Mouse (Mus musculus) C2C12 (cell line): ENCODE results near the gene Slc28a3. TPM values are rescaled to one million over a fixed set of nuclear protein-coding genes. Genes with fewer than 3 reads are reported as not detected.

Experiments
- H3K27me3 ChIP-seq: one replicate; pipeline ENCODE4 v1.6.1; 2011; ENCODE audit not compliant: control insufficient read depth, insufficient read depth, insufficient read length
- H3K36me3 ChIP-seq: one replicate; pipeline ENCODE4 v1.6.1; 2011; ENCODE audit not compliant: control insufficient read depth, insufficient read depth
- H3K4me3 ChIP-seq: one replicate; pipeline ENCODE4 v1.5.1; 2011; ENCODE audit warnings: mild to moderate bottlenecking, control low read depth; ENCODE audit not compliant: poor library complexity, insufficient read depth, severe bottlenecking
- H3K79me2 ChIP-seq: one replicate; pipeline ENCODE4 v1.6.1; 2011; ENCODE audit not compliant: control insufficient read depth, insufficient read depth
- H3K79me3 ChIP-seq: one replicate; pipeline ENCODE4 v1.6.1; 2011; ENCODE audit warnings: low read depth, control low read depth
- H3ac ChIP-seq: one replicate; pipeline ENCODE3; 2011; ENCODE audit warnings: low read depth; ENCODE audit not compliant: control insufficient read depth, insufficient read length
- CEBPB ChIP-seq: IDR thresholded peaks from one replicate; pipeline ENCODE4 v1.6.1; 2011; ENCODE audit warnings: low read depth, mild to moderate bottlenecking, control low read depth, moderate library complexity
- CTCF ChIP-seq: IDR thresholded peaks from one replicate; pipeline ENCODE4 v1.5.1; 2011; ENCODE audit not compliant: control insufficient read depth, insufficient read depth, insufficient read length
- FOSL1 ChIP-seq: IDR thresholded peaks from one replicate; pipeline ENCODE4 v1.8.0; 2011; ENCODE audit warnings: mild to moderate bottlenecking, low read length; ENCODE audit not compliant: poor library complexity, insufficient read depth, severe bottlenecking
- MAX ChIP-seq: IDR thresholded peaks from one replicate; pipeline ENCODE4 v1.6.1; 2011; ENCODE audit warnings: mild to moderate bottlenecking, control low read depth
- MYOD1 ChIP-seq: IDR thresholded peaks from one replicate; pipeline ENCODE4 v1.6.1; 2011; ENCODE audit warnings: low read depth; ENCODE audit not compliant: control insufficient read depth, insufficient read length
- MYOG ChIP-seq: IDR thresholded peaks from one replicate; pipeline ENCODE4 v1.6.1; 2011; ENCODE audit not compliant: control insufficient read depth, insufficient read length; ENCODE audit errors: extremely low read depth
- USF1 ChIP-seq: IDR thresholded peaks from one replicate; pipeline ENCODE4 v1.6.1; 2011; ENCODE audit warnings: low read depth, mild to moderate bottlenecking, control low read depth, moderate library complexity
- polyA plus RNA-seq: library from polyadenylated mRNA; unstranded; fragments of >200 nt; fragmentation: generic; extraction: Trizol; gene quantifications from one replicate; pipeline ENCODE4 v1.2.1, GENCODE M21; 2012; ENCODE audit warnings: missing spikeins

The Slc28a3 gene
- polyA plus RNA-seq, 1 experiment = not detected

DNA sequence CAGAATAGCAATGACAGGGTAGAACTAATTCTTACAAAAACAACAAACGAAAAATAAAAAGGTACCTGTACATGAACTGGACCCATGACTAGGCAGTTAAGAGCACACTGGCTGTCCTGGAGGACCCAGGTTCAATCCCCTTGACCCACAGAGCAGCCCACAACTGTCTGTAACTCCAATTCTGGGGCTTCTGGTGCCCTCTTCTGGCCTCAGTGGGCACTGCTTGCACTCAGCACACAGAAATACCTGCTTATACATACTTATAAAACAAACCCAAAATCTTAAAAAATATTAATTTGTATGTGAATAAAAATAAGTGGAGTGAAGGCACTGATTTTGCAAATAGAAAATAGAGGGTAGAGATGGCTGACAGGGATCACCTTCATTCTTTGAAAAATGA is 54.7 kb downstream of the Slc28a3 start:
- H3K4me3 ChIP-seq = no peak overlapping the region
- no peak overlapping the region for H3ac ChIP-seq
- H3K36me3 ChIP-seq = no peaks in the 10 kb centered on the region
- peaks cover 33% of the 10 kb centered on the region for H3K27me3 ChIP-seq
- TF ChIP-seq USF1 (no peak), CTCF (peak; percentile 28)
- H3K79me3 ChIP-seq = no peaks in the 10 kb centered on the region
- H3K79me2 ChIP-seq = no peaks in the 10 kb centered on the region

DNA sequence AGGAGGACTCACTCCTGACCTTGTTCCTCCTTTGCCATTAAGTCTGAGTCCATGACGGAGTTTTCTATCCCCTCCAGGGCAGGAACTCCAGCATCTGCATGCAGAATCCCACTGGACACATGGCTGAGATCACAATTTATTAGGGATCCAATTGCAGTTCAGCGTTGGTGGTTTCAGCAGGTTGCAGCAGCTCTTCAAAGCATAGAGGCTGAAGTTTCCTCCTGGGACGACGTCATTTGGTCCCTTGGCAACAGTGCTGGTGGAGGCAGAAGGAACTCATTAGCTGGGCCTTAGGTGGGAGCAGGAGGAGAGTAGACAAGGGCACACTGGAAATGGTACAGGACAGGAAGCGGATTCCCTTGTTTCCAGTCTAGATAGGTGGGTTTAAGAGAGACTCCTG is 55.1 kb downstream of the Slc28a3 start:
- no peak overlapping the region for H3K4me3 ChIP-seq
- H3ac ChIP-seq = no peak overlapping the region
- H3K27me3 ChIP-seq = peaks cover 29% of the 10 kb centered on the region
- H3K79me2 ChIP-seq = no peaks in the 10 kb centered on the region
- H3K79me3 ChIP-seq = no peaks in the 10 kb centered on the region
- no peak for TF ChIP-seq CEBPB
- no peak for TF ChIP-seq FOSL1
- no peak for TF ChIP-seq CTCF
- no peak for TF ChIP-seq MAX
- no peak for TF ChIP-seq MYOG
- no peak for TF ChIP-seq USF1
- no peak for TF ChIP-seq MYOD1
- no peaks in the 10 kb centered on the region for H3K36me3 ChIP-seq

- Histone ChIP-seq H3K27me3 (peaks cover under 1% of the 10 kb centered on the region), H3K79me2 (no peaks in the 10 kb centered on the region), H3ac (no peak overlapping the region), H3K4me3 (no peak overlapping the region), H3K79me3 (no peaks in the 10 kb centered on the region), H3K36me3 (no peaks in the 10 kb centered on the region)
- TF ChIP-seq USF1 (no peak), FOSL1 (no peak), CTCF (no peak), CEBPB (no peak), MAX (no peak), MYOG (no peak), MYOD1 (no peak)
Observed at GRCm38 (mm10) chr13:58551924-58552323, 58.8 kb downstream of the Slc28a3 start.

- Histone ChIP-seq H3K27me3 (no peaks in the 10 kb centered on the region), H3K36me3 (no peaks in the 10 kb centered on the region), H3ac (no peak overlapping the region), H3K79me3 (no peaks in the 10 kb centered on the region), H3K4me3 (no peak overlapping the region), H3K79me2 (no peaks in the 10 kb centered on the region)
- TF ChIP-seq MYOD1 (no peak), CTCF (no peak), MAX (no peak), MYOG (no peak), FOSL1 (no peak), USF1 (no peak), CEBPB (no peak)
Observed at GRCm38 (mm10) chr13:58547570-58547969, 63.1 kb downstream of the Slc28a3 start.

DNA sequence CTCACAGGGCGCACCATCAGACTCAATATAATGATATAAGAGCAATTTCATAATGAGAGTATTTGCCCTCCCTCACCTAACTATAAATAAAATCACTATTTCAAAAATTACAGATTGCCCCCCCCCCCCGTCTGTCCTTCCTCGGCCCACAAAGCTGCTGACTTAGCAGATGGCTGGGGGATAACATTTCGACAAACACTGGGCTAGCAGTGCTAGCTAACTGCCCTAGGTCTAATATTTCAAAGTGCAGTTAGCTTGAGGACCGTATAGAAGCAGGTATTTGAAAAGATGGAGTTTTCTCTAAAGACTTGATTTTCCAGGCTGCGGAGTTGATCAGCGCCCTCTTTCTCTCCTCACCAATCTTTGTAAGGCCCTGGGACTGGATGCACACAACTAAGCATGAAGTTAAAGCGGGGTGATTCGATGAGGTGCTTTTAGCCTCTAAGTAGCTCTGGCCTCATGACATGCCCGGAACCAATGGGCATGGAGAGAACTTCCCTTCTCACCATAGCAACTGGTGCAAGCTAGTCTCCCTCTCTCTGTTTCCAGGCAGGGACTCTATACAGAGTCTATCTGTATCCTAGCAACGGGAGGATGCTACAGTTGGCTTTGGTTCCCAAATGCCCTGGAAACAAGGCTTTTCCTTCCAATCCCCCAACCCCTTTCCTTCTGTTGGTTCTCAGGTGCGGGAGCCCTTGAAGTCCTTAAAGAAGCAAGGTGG is 66.8 kb downstream of the Slc28a3 start:
- Histone ChIP-seq H3K4me3 (no peak overlapping the region), H3ac (no peak overlapping the region), H3K79me3 (no peaks in the 10 kb centered on the region), H3K36me3 (no peaks in the 10 kb centered on the region), H3K27me3 (no peaks in the 10 kb centered on the region), H3K79me2 (no peaks in the 10 kb centered on the region)
- TF ChIP-seq USF1 (no peak), CTCF (no peak), MAX (no peak), CEBPB (no peak), MYOD1 (no peak), MYOG (no peak), FOSL1 (no peak)

DNA sequence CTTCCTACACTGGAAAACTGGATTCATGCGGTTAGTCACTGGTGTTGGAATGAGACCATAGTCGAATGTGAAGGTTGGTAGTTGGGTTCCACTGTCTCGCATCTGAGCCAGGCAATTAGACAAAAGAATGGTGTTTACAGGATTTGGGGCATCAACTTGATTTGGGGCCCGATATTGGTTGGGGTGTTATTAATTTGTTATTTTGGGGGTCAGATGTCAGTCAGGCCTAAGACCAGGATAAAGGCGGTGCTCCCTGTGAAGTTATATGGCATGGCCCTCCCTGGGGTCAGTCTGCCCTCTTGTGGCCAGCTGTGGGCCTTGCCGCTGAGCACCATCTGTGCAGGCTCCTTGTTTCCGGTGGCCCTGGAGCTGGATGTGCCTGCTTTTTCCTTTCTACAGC is 67.6 kb downstream of the Slc28a3 start:
- TF ChIP-seq CTCF (peak; percentile 98), CEBPB (no peak), FOSL1 (no peak), MYOD1 (no peak)
- Histone ChIP-seq H3K79me3 (no peaks in the 10 kb centered on the region), H3K36me3 (no peaks in the 10 kb centered on the region), H3ac (no peak overlapping the region), H3K27me3 (no peaks in the 10 kb centered on the region), H3K79me2 (no peaks in the 10 kb centered on the region), H3K4me3 (no peak overlapping the region)
